Mouse (Mus musculus) CH12.LX (cell line): ENCODE data around the gene Bola3. TPM values are rescaled to one million over a fixed set of nuclear protein-coding genes. Genes with fewer than 3 reads are reported as not detected.

ENCODE experiments used
- DNase-seq: peaks from one replicate; pipeline ENCODE4 v3.0.0-alpha.2; 2013; ENCODE audit errors: extremely low read depth
- H3K27ac ChIP-seq: 2 replicates; pipeline ENCODE4 v1.5.1; 2012; ENCODE audit warnings: low read depth, mild to moderate bottlenecking, control low read depth, moderate library complexity; ENCODE audit not compliant: insufficient read depth
- H3K27me3 ChIP-seq: replicated peaks from 2 replicates; pipeline ENCODE3; 2012; ENCODE audit warnings: inconsistent platforms
- H3K36me3 ChIP-seq, 2 experiments: replicated peaks in 1 of 2; 2 replicates each; pipeline versions ENCODE3 to v1.6.1; 2012; ENCODE audit warnings: inconsistent platforms in 1 of 2, low read length in 1 of 2, mild to moderate bottlenecking in 1 of 2, mixed read lengths in 1 of 2, moderate library complexity in 1 of 2; ENCODE audit not compliant: control insufficient read depth in 1 of 2, insufficient read depth in 1 of 2
- H3K4me1 ChIP-seq, 2 experiments: 2 replicates each; pipeline ENCODE4 v1.6.1; 2012; ENCODE audit warnings: inconsistent platforms in 1 of 2, moderate library complexity in 1 of 2; ENCODE audit not compliant: insufficient read depth in 2 of 2, control insufficient read depth in 1 of 2
- H3K4me2 ChIP-seq: 2 replicates; pipeline ENCODE4 v1.6.1; 2012; ENCODE audit warnings: low read depth, mild to moderate bottlenecking, control low read depth; ENCODE audit not compliant: poor library complexity, insufficient read depth, severe bottlenecking
- H3K4me3 ChIP-seq, 3 experiments: fragments of 150-350 bp in 1 of 3; sonication (generic) in 1 of 3; replicated peaks in 1 of 3; 2 replicates each; pipeline versions ENCODE3 to v1.5.1; 2011 to 2012; ENCODE audit warnings: low read depth in 2 of 3, low read length in 2 of 3, mild to moderate bottlenecking in 2 of 3, moderate library complexity in 2 of 3, control low read depth in 1 of 3, improper control_type of control experiment in 1 of 3, inconsistent platforms in 1 of 3, mixed read lengths in 1 of 3; ENCODE audit not compliant: poor library complexity in 1 of 3
- H3K79me2 ChIP-seq: replicated peaks from 2 replicates; pipeline ENCODE4 v1.6.1; 2012; ENCODE audit warnings: mild to moderate bottlenecking, moderate library complexity; ENCODE audit not compliant: control insufficient read depth, poor library complexity, insufficient read depth, severe bottlenecking; ENCODE audit errors: extremely low read depth
- H3K9ac ChIP-seq: 2 replicates; pipeline ENCODE4 v1.6.1; 2012; ENCODE audit warnings: low read depth, mild to moderate bottlenecking, control low read depth, moderate library complexity; ENCODE audit not compliant: insufficient read depth
- H3K9me3 ChIP-seq: replicated peaks from 2 replicates; pipeline ENCODE3; 2012; ENCODE audit warnings: low read length, inconsistent platforms, mixed read lengths
- CHD1 ChIP-seq: IDR thresholded peaks from 2 replicates; pipeline ENCODE4 v1.6.1; 2012; ENCODE audit warnings: low read depth, low read length, improper control_type of control experiment, inconsistent platforms
- CHD2 ChIP-seq: IDR thresholded peaks from 2 replicates; pipeline ENCODE4 v1.6.1; 2011; ENCODE audit warnings: low read length, improper control_type of control experiment
- GABPA ChIP-seq: IDR thresholded peaks from 2 replicates; pipeline ENCODE4 v1.6.1; 2012; ENCODE audit warnings: low read depth, low read length, improper control_type of control experiment, inconsistent platforms; ENCODE audit not compliant: insufficient replicate concordance
- HCFC1 ChIP-seq: IDR thresholded peaks from 2 replicates; pipeline ENCODE4 v1.6.1; 2012; ENCODE audit warnings: low read depth, mild to moderate bottlenecking, inconsistent platforms, low read length, improper control_type of control experiment
- JUN ChIP-seq: IDR thresholded peaks from 2 replicates; pipeline ENCODE4 v1.6.1; 2011; ENCODE audit warnings: low read depth, mild to moderate bottlenecking, low read length, improper control_type of control experiment, moderate library complexity; ENCODE audit not compliant: insufficient read depth
- MAFK ChIP-seq: IDR thresholded peaks from 2 replicates; pipeline ENCODE4 v1.6.1; 2011; ENCODE audit warnings: low read length, improper control_type of control experiment; ENCODE audit not compliant: insufficient replicate concordance
- MEF2A ChIP-seq: IDR thresholded peaks from 2 replicates; pipeline ENCODE4 v1.6.1; 2014; ENCODE audit warnings: low read depth, mild to moderate bottlenecking, inconsistent platforms, low read length, improper control_type of control experiment, borderline replicate concordance
- MYC ChIP-seq: IDR thresholded peaks from 2 replicates; pipeline ENCODE4 v1.6.1; 2011; ENCODE audit warnings: low read depth, mild to moderate bottlenecking, improper control_type of control experiment, low read length
- NELFE ChIP-seq: IDR thresholded peaks from 2 replicates; pipeline ENCODE4 v1.6.1; 2011; ENCODE audit warnings: low read depth, low read length, improper control_type of control experiment
- NRF1 ChIP-seq: IDR thresholded peaks from 2 replicates; pipeline ENCODE4 v1.6.1; 2014; ENCODE audit warnings: low read depth, mild to moderate bottlenecking, inconsistent platforms, low read length, improper control_type of control experiment, moderate library complexity
- PAX5 ChIP-seq: IDR thresholded peaks from 2 replicates; pipeline ENCODE4 v1.6.1; 2012; ENCODE audit warnings: low read length, inconsistent platforms, mixed read lengths
- SIN3A ChIP-seq: IDR thresholded peaks from 2 replicates; pipeline ENCODE4 v1.6.1; 2012; ENCODE audit warnings: low read length, improper control_type of control experiment, inconsistent platforms
- SMC3 ChIP-seq: IDR thresholded peaks from 2 replicates; pipeline ENCODE4 v1.6.1; 2011; ENCODE audit warnings: low read depth, low read length, improper control_type of control experiment
- TBP ChIP-seq: conservative IDR thresholded peaks from 2 replicates; pipeline ENCODE4 v1.6.1; 2011; ENCODE audit warnings: low read depth, low read length, improper control_type of control experiment
- ZMIZ1 ChIP-seq: IDR thresholded peaks from 2 replicates; pipeline ENCODE4 v1.6.1; 2012; ENCODE audit warnings: low read depth, mild to moderate bottlenecking, inconsistent platforms, low read length, improper control_type of control experiment
- dilution Hi-C: fragments of 300-500 bp; cut with MboI; formaldehyde crosslinking; loops from 2 replicates; pipeline ENCODE4 v1.14.3; 2020; ENCODE audit warnings: low sequenced_read_pairs; ENCODE audit not compliant: extremely low pct_unique_long_range_greater_than_20kb, extremely low pct_ligation_motif_present
- in situ Hi-C: fragments of 300-500 bp; cut with MboI; formaldehyde crosslinking; loops from 3 replicates; pipeline ENCODE4 v1.14.3; 2019; ENCODE audit warnings: low sequenced_read_pairs, low pct_ligation_motif_present, low pct_unique_long_range_greater_than_20kb, mixed read lengths
- polyA plus RNA-seq: library from polyadenylated mRNA; unstranded; fragments of >175 nt; gene quantifications from 2 replicates; pipeline ENCODE4 v1.2.1, GENCODE M21; 2012; ENCODE audit warnings: low read depth; ENCODE audit not compliant: insufficient read length
- total RNA-seq, 2 experiments: library from RNA; depleted of rRNA; stranded (reverse); fragments of 300-350 nt in 1 of 2; fragments of >200 nt in 1 of 2; gene quantifications; 2 replicates each; pipeline ENCODE4 v1.2.3; 2012 to 2014

Bola3 gene
- total and polyA plus RNA-seq, 3 experiments = 35.3 to 223 (median 60.5) TPM

DNA sequence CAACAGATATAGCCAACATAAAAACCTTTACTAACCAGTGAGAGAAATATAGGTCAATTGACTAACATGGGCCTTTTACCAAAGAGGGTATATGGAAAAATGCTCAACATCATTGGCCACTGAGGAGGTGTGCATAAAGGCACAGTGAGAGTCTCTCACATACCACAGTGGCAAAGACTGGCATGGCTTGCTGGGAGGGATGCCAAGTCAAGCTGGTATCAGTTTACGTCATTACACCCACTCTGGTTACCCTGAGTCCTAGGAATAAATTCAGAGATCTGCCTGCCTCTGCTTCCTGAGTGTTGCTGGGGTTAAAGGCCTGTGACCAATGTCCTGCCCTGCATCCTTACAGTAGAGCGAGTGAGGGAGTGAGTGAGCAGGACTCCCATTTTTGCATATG is 47.8 kb downstream of the Bola3 start:
- in situ Hi-C loops (no loop called here), dilution Hi-C loops (no loop called here)
- Histone ChIP-seq H3K9me3 (no peaks in the 10 kb centered on the region), H3K4me3 (no peak overlapping the region), H3K36me3 (peaks cover 34 to 93% of the 10 kb centered on the region in 2 experiments), H3K4me2 (no peak overlapping the region), H3K9ac (no peak overlapping the region), H3K4me1 (peaks cover 0 to 30% of the 10 kb centered on the region in 2 experiments; a peak in 2 of 4 replicates), H3K27ac (no peak overlapping the region), H3K27me3 (no peaks in the 10 kb centered on the region), H3K79me2 (no peaks in the 10 kb centered on the region)
- no peak for DNase-seq
- no peak for TF ChIP-seq SIN3A

- TF ChIP-seq NELFE (no peak), NRF1 (no peak), MAFK (no peak), MEF2A (no peak), JUN (no peak), HCFC1 (no peak), PAX5 (no peak), TBP (no peak)
- TF ChIP-seq, all 38 proteins: peak for 0
- Histone ChIP-seq H3K4me1 (peaks cover 0 to 30% of the 10 kb centered on the region in 2 experiments; a peak in 2 of 4 replicates), H3K4me3 (no peak overlapping the region), H3K36me3 (peaks cover 44 to 93% of the 10 kb centered on the region in 2 experiments), H3K9me3 (no peaks in the 10 kb centered on the region), H3K27me3 (no peaks in the 10 kb centered on the region), H3K27ac (no peak overlapping the region), H3K9ac (no peak overlapping the region), H3K4me2 (no peak overlapping the region), H3K79me2 (no peaks in the 10 kb centered on the region; the same call in 1 of the 2 replicates)
- in situ Hi-C loops (no loop called here), dilution Hi-C loops (no loop called here)
- DNase-seq = no peak
Observed at GRCm38 (mm10) chr6:83397728-83398127, 48.8 kb downstream of the Bola3 start.

GRCm38 (mm10) chr6:83399790-83400189 is 50.8 kb downstream of the Bola3 start:
- Histone ChIP-seq H3K27me3 (no peaks in the 10 kb centered on the region), H3K4me2 (no peak overlapping the region), H3K36me3 (peaks cover 61 to 95% of the 10 kb centered on the region in 2 experiments), H3K79me2 (no peaks in the 10 kb centered on the region; the same call in 1 of the 2 replicates), H3K9ac (no peak overlapping the region), H3K4me3 (no peak overlapping the region), H3K4me1 (peaks cover 0 to 30% of the 10 kb centered on the region in 2 experiments; a peak in 2 of 4 replicates), H3K9me3 (no peaks in the 10 kb centered on the region), H3K27ac (no peak overlapping the region)
- dilution Hi-C loops (no loop called here), in situ Hi-C loops (no loop called here)
- no peak for DNase-seq
- TF ChIP-seq MYC (no peak), ZMIZ1 (no peak), SMC3 (no peak), CHD1 (no peak), GABPA (no peak), CHD2 (no peak)
